ENCODE assay signal across 7 mouse cellular contexts in genomic region chr10:40985350-40985749, GRCm38 (mm10).
DNase-seq lines count a peak whose midpoint lies in the region; ATAC-seq and TF ChIP-seq lines count a peak whose summit lies in the region.

No protein-coding gene starts in this region.

- no peak overlapping the region for H3K9ac ChIP-seq in intestine, postnatal 0 days (ENCODE audit: low read depth, low read length)
- no peak overlapping the region for H3K9ac ChIP-seq in intestine, embryonic 15.5 days
- H3K9ac ChIP-seq in embryonic facial prominence, embryonic 14.5 days (ENCODE audit: low read depth, low read length): no peak overlapping the region
- H3K9ac ChIP-seq in limb, embryonic 12.5 days (replicated peaks): peak overlapping the region; percentile 42; the same call in 1 of the 2 replicates

- no peaks in the 10 kb centered on the region for H3K9me3 ChIP-seq in intestine, postnatal 0 days (ENCODE audit: control insufficient read depth)
- no peaks in the 10 kb centered on the region for H3K9me3 ChIP-seq in intestine, embryonic 15.5 days
- no peaks in the 10 kb centered on the region for H3K9me3 ChIP-seq in embryonic facial prominence, embryonic 14.5 days (ENCODE audit: control insufficient read depth, low read length)
- H3K9me3 ChIP-seq in limb, embryonic 12.5 days: no peaks in the 10 kb centered on the region

- H3K36me3 ChIP-seq in intestine, postnatal 0 days (ENCODE audit: control insufficient read depth, insufficient read depth): no peaks in the 10 kb centered on the region
- H3K36me3 ChIP-seq in intestine, embryonic 15.5 days: no peaks in the 10 kb centered on the region
- H3K36me3 ChIP-seq in embryonic facial prominence, embryonic 14.5 days (ENCODE audit: control insufficient read depth, insufficient read depth, low read length): no peaks in the 10 kb centered on the region
- H3K36me3 ChIP-seq in limb, embryonic 12.5 days: no peaks in the 10 kb centered on the region

- H3K27ac ChIP-seq in intestine, postnatal 0 days (ENCODE audit: low read depth, low read length): no peak overlapping the region
- H3K27ac ChIP-seq in intestine, embryonic 15.5 days: no peak overlapping the region
- H3K27ac ChIP-seq in embryonic facial prominence, embryonic 14.5 days (replicated peaks; ENCODE audit: low read depth, low read length): no peak overlapping the region
- H3K27ac ChIP-seq in limb, embryonic 12.5 days: no peak overlapping the region

- 0 out of 2 replicates have a peak, but pooled peaks have one; percentile 20 for TF ChIP-seq CTCF in intestine, postnatal 0 days (IDR thresholded peaks at IDR 0.05; ENCODE audit: low read depth)

- no peak overlapping the region for H3K4me3 ChIP-seq in intestine, postnatal 0 days (ENCODE audit: low read depth, low read length)
- no peak overlapping the region for H3K4me3 ChIP-seq in intestine, embryonic 15.5 days (replicated peaks)
- no peak overlapping the region for H3K4me3 ChIP-seq in embryonic facial prominence, embryonic 14.5 days (ENCODE audit: low read depth, low read length)
- no peak overlapping the region for H3K4me3 ChIP-seq in limb, embryonic 12.5 days (replicated peaks)

- no peak overlapping the region for H3K4me2 ChIP-seq in intestine, postnatal 0 days (replicated peaks; ENCODE audit: low read depth)
- no peak overlapping the region; the same call in 1 of the 2 replicates for H3K4me2 ChIP-seq in intestine, embryonic 15.5 days (replicated peaks)
- no peak overlapping the region for H3K4me2 ChIP-seq in embryonic facial prominence, embryonic 14.5 days (ENCODE audit: low read depth, low read length)
- H3K4me2 ChIP-seq in limb, embryonic 12.5 days: peak overlapping the region; percentile 40

- peak; percentile 14 for DNase-seq in NIH3T3 (ENCODE audit: low read depth)
- DNase-seq in embryonic facial prominence, embryonic 14.5 days (ENCODE audit: low spot score): peak; percentile 20
- no peak for DNase-seq in spleen, postnatal 14 days (ENCODE audit: low spot score in 2 of 2)
- DNase-seq in ovary, postnatal 36 days (ENCODE audit: low spot score): no peak

- 23% methylated on average over 11 of the region's 13 CpGs for WGBS in intestine, postnatal 0 days
- 20% methylated on average over 10 of the region's 13 CpGs for WGBS in intestine, embryonic 15.5 days
- WGBS in embryonic facial prominence, embryonic 14.5 days: 29% methylated on average over 4 of the region's 13 CpGs
- 21% methylated on average over 12 of the region's 13 CpGs for WGBS in limb, embryonic 12.5 days

- no peak for ATAC-seq in intestine, postnatal 0 days
- no peak for ATAC-seq in intestine, embryonic 15.5 days
- ATAC-seq in embryonic facial prominence, embryonic 14.5 days (ENCODE audit: low read depth): peak; percentile 37; the same call in 1 of the 2 replicates
- no peak for ATAC-seq in limb, embryonic 12.5 days (ENCODE audit: insufficient number of reproducible peaks, insufficient read depth, low FRiP score, low TSS enrichment, low read depth)

- H3K27me3 ChIP-seq in intestine, postnatal 0 days (replicated peaks; ENCODE audit: control insufficient read depth, insufficient read depth, low read length): no peaks in the 10 kb centered on the region
- H3K27me3 ChIP-seq in intestine, embryonic 15.5 days (replicated peaks): no peaks in the 10 kb centered on the region
- no peaks in the 10 kb centered on the region for H3K27me3 ChIP-seq in embryonic facial prominence, embryonic 14.5 days (replicated peaks; ENCODE audit: control insufficient read depth, insufficient read depth, low read length)
- H3K27me3 ChIP-seq in limb, embryonic 12.5 days: no peaks in the 10 kb centered on the region

- H3K4me1 ChIP-seq in intestine, postnatal 0 days (replicated peaks; ENCODE audit: control insufficient read depth, insufficient read depth, low read length): no peaks in the 10 kb centered on the region
- H3K4me1 ChIP-seq in intestine, embryonic 15.5 days (replicated peaks): no peaks in the 10 kb centered on the region
- no peaks in the 10 kb centered on the region for H3K4me1 ChIP-seq in embryonic facial prominence, embryonic 14.5 days (ENCODE audit: control insufficient read depth, insufficient read depth, low read length)
- H3K4me1 ChIP-seq in limb, embryonic 12.5 days (replicated peaks): peaks cover 3% of the 10 kb centered on the region; the same call in 1 of the 2 replicates

Comparison
In these comparisons a context has a peak if more than half of its experiments do, and no peak if none do; other contexts are left out.
1. DNase-seq: peak in NIH3T3 (single experiment) and embryonic facial prominence, embryonic 14.5 days (single experiment); none in spleen, postnatal 14 days (0 of 2) and ovary, postnatal 36 days (single experiment).